In genomic region chr2:60647650-60648049, GRCm38 (mm10) we compare ENCODE assay signal across 24 mouse cellular contexts.
DNase-seq lines count a peak whose midpoint lies in the region; ATAC-seq lines count a peak whose summit lies in the region.
"Had no signal": no experiment of that assay in that cellular context is flagged by ENCODE, and none has a peak within 500 bp of the region (broad histone marks: within the 10 kb centered on the region; RNA-seq: fewer than 3 reads in every experiment).

No protein-coding gene starts in this region.

- H3K9ac ChIP-seq in forebrain, embryonic 14.5 days (ENCODE audit: low read length), result no peak overlapping the region
- H3K9ac ChIP-seq in kidney, embryonic 14.5 days (ENCODE audit: low read depth, low read length), result no peak overlapping the region
- no peak overlapping the region for H3K9ac ChIP-seq in hindbrain, embryonic 16.5 days (ENCODE audit: low read depth, low read length)
- H3K9ac ChIP-seq: limb, embryonic 15.5 days; liver, embryonic 14.5 days; lung, embryonic 14.5 days; midbrain, embryonic 15.5 days had no signal

- ATAC-seq in forebrain, embryonic 14.5 days, result peak; percentile 34; the same call in 1 of the 2 replicates
- ATAC-seq in kidney, embryonic 14.5 days (ENCODE audit: low FRiP score, low TSS enrichment), result peak; percentile 45; the same call in 1 of the 2 replicates
- 0 out of 2 replicates have a peak, but pooled peaks have one; percentile 41 for ATAC-seq in hindbrain, embryonic 16.5 days
- ATAC-seq: activated CD4-positive, CD25-positive, alpha-beta regulatory T cell, adult 4 months; midbrain, embryonic 15.5 days had no signal

- no peaks in the 10 kb centered on the region for H3K27me3 ChIP-seq in forebrain, embryonic 14.5 days (replicated peaks; ENCODE audit: control insufficient read depth, insufficient read depth, low read length)
- no peaks in the 10 kb centered on the region for H3K27me3 ChIP-seq in forebrain, embryonic 10.5 days (ENCODE audit: poor library complexity, severe bottlenecking)
- no peaks in the 10 kb centered on the region for H3K27me3 ChIP-seq in kidney, embryonic 14.5 days (ENCODE audit: control insufficient read depth, insufficient read depth, low read length)
- no peaks in the 10 kb centered on the region for H3K27me3 ChIP-seq in hindbrain, embryonic 16.5 days (replicated peaks; ENCODE audit: control insufficient read depth, insufficient read depth, low read length)
- H3K27me3 ChIP-seq: limb, embryonic 15.5 days; megakaryocyte, embryonic 14.5 days; midbrain, embryonic 15.5 days had no signal

- no peaks in the 10 kb centered on the region for H3K36me3 ChIP-seq in forebrain, embryonic 14.5 days (ENCODE audit: control insufficient read depth, insufficient read depth, low read length)
- H3K36me3 ChIP-seq in forebrain, embryonic 10.5 days (replicated peaks), result no peaks in the 10 kb centered on the region
- H3K36me3 ChIP-seq in kidney, embryonic 14.5 days (ENCODE audit: control insufficient read depth, insufficient read depth, low read length), result no peaks in the 10 kb centered on the region
- H3K36me3 ChIP-seq in hindbrain, embryonic 16.5 days (ENCODE audit: control insufficient read depth, insufficient read depth, low read length), result no peaks in the 10 kb centered on the region
- H3K36me3 ChIP-seq: heart, embryonic 10.5 days; limb, embryonic 15.5 days; midbrain, embryonic 15.5 days had no signal

- WGBS in forebrain, embryonic 14.5 days, result 33% methylated on average over 5 of the region's 5 CpGs
- WGBS in forebrain, embryonic 10.5 days, result 64% methylated on average over 5 of the region's 5 CpGs
- WGBS in kidney, embryonic 14.5 days, result 65% methylated on average over 5 of the region's 5 CpGs
- WGBS in hindbrain, embryonic 16.5 days, result 61% methylated on average over 5 of the region's 5 CpGs

- no peak for DNase-seq in forebrain, embryonic 14.5 days (ENCODE audit: low spot score)
- no peak for DNase-seq in forebrain, embryonic 10.5 days (ENCODE audit: extremely low spot score, low spot score)
- DNase-seq in kidney, postnatal 4 days, result no peak
- peak; percentile 66 for DNase-seq in mesoderm, embryonic 11.5 days (ENCODE audit: low read depth, low spot score)
- no peak for DNase-seq in thymus, adult 18-20 months
- no peak for DNase-seq in retina, postnatal 1 day
- DNase-seq: adrenal gland, adult 8-10 months; cerebellum, adult 11-12 months; cerebellum, postnatal 10 days; gastrocnemius, postnatal 10 days; heart, postnatal 4 days; kidney, adult 11 months; kidney, postnatal 14 days; lung, embryonic 14.5 days; thymus, postnatal 25 days had no signal

- no peaks in the 10 kb centered on the region for H3K4me1 ChIP-seq in forebrain, embryonic 14.5 days (ENCODE audit: control insufficient read depth, insufficient read depth, low read length)
- H3K4me1 ChIP-seq in forebrain, embryonic 10.5 days, result no peaks in the 10 kb centered on the region; the same call in 1 of the 2 replicates
- H3K4me1 ChIP-seq in kidney, embryonic 14.5 days (ENCODE audit: control insufficient read depth, insufficient read depth, low read length), result no peaks in the 10 kb centered on the region
- H3K4me1 ChIP-seq in hindbrain, embryonic 16.5 days (ENCODE audit: control insufficient read depth, insufficient read depth, low read depth, low read length), result no peaks in the 10 kb centered on the region
- H3K4me1 ChIP-seq: megakaryocyte, embryonic 14.5 days; midbrain, embryonic 15.5 days had no signal

- H3K4me2 ChIP-seq in forebrain, embryonic 14.5 days (ENCODE audit: low read length), result no peak overlapping the region
- H3K4me2 ChIP-seq in kidney, embryonic 14.5 days (replicated peaks; ENCODE audit: low read depth, low read length), result no peak overlapping the region
- no peak overlapping the region for H3K4me2 ChIP-seq in hindbrain, embryonic 16.5 days (ENCODE audit: low read length)
- H3K4me2 ChIP-seq: limb, embryonic 15.5 days; lung, embryonic 14.5 days; midbrain, embryonic 15.5 days had no signal

- no peak overlapping the region for H3K27ac ChIP-seq in forebrain, embryonic 14.5 days (ENCODE audit: low read depth, low read length)
- no peak overlapping the region for H3K27ac ChIP-seq in forebrain, embryonic 10.5 days
- no peak overlapping the region for H3K27ac ChIP-seq in kidney, embryonic 14.5 days (ENCODE audit: low read depth, low read length)
- no peak overlapping the region for H3K27ac ChIP-seq in hindbrain, embryonic 16.5 days (ENCODE audit: low read depth, low read length)
- H3K27ac ChIP-seq: heart, embryonic 10.5 days; limb, embryonic 15.5 days; liver, embryonic 14.5 days; midbrain, embryonic 15.5 days had no signal

- no peak overlapping the region for H3K4me3 ChIP-seq in forebrain, embryonic 14.5 days (ENCODE audit: low read depth, low read length)
- no peak overlapping the region for H3K4me3 ChIP-seq in forebrain, embryonic 10.5 days
- H3K4me3 ChIP-seq in kidney, embryonic 14.5 days (ENCODE audit: low read length), result no peak overlapping the region
- H3K4me3 ChIP-seq in hindbrain, embryonic 16.5 days (ENCODE audit: low read length), result no peak overlapping the region
- H3K4me3 ChIP-seq: heart, embryonic 10.5 days; limb, embryonic 15.5 days; megakaryocyte, embryonic 14.5 days; midbrain, embryonic 15.5 days; myocyte had no signal

- H3K9me3 ChIP-seq in forebrain, embryonic 14.5 days (replicated peaks; ENCODE audit: control insufficient read depth, low read length), result no peaks in the 10 kb centered on the region
- no peaks in the 10 kb centered on the region for H3K9me3 ChIP-seq in forebrain, embryonic 10.5 days
- no peaks in the 10 kb centered on the region for H3K9me3 ChIP-seq in kidney, embryonic 14.5 days (ENCODE audit: control insufficient read depth, low read length)
- H3K9me3 ChIP-seq in hindbrain, embryonic 16.5 days (ENCODE audit: control insufficient read depth, low read length), result no peaks in the 10 kb centered on the region
- H3K9me3 ChIP-seq: heart, embryonic 10.5 days; limb, embryonic 15.5 days; megakaryocyte, embryonic 14.5 days; midbrain, embryonic 15.5 days had no signal
